ENCODE assay signal across 15 mouse cellular contexts in genomic region chrX:139785764-139786163, GRCm38 (mm10). TPM values are rescaled to one million over a fixed set of nuclear protein-coding genes. Genes with fewer than 3 reads are reported as not detected.
DNase-seq lines count a peak whose midpoint lies in the region; ATAC-seq lines count a peak whose summit lies in the region.
"Had no signal": no experiment of that assay in that cellular context is flagged by ENCODE, and none has a peak within 500 bp of the region (broad histone marks: within the 10 kb centered on the region; RNA-seq: fewer than 3 reads in every experiment).

No protein-coding gene starts in this region.

- 39% methylated on average over 1 of the region's 1 CpGs for WGBS in heart, embryonic 12.5 days

- H3K9me3 ChIP-seq in heart, embryonic 12.5 days (replicated peaks): no peaks in the 10 kb centered on the region
- H3K9me3 ChIP-seq: limb, embryonic 12.5 days had no signal

- no peak overlapping the region for H3K9ac ChIP-seq in heart, embryonic 12.5 days
- H3K9ac ChIP-seq: limb, embryonic 12.5 days had no signal

- no peak; the same call in 1 of the 2 replicates for ATAC-seq in heart, embryonic 12.5 days (ENCODE audit: insufficient number of reproducible peaks, low FRiP score)
- ATAC-seq in common myeloid progenitor, adult 5-6 weeks (replicated peaks; ENCODE audit: low read depth, poor library complexity, severe bottlenecking): peak; percentile 65

- no peak overlapping the region for H3K27ac ChIP-seq in heart, embryonic 12.5 days (ENCODE audit: poor library complexity, severe bottlenecking)
- H3K27ac ChIP-seq: limb, embryonic 12.5 days had no signal

- peaks cover 5% of the 10 kb centered on the region for H3K27me3 ChIP-seq in heart, embryonic 12.5 days (replicated peaks)

- no peaks in the 10 kb centered on the region for H3K36me3 ChIP-seq in heart, embryonic 12.5 days
- H3K36me3 ChIP-seq: limb, embryonic 12.5 days had no signal

- H3K4me2 ChIP-seq in heart, embryonic 12.5 days: no peak overlapping the region
- H3K4me2 ChIP-seq: limb, embryonic 12.5 days had no signal

- no peak overlapping the region for H3K4me3 ChIP-seq in heart, embryonic 12.5 days
- H3K4me3 ChIP-seq: limb, embryonic 12.5 days had no signal

- peak; percentile 2 for DNase-seq in heart, adult 8-10 months (ENCODE audit: low spot score)
- DNase-seq in kidney, postnatal 14 days: peak; percentile 31
- peak; percentile 77 for DNase-seq in lung, postnatal 25 days (ENCODE audit: low spot score)
- no peak for DNase-seq in thymus, postnatal 0 days (ENCODE audit: low spot score)
- DNase-seq in thymus, postnatal 10 days (ENCODE audit: low spot score in 2 of 2): no peak
- no peak for DNase-seq in left cerebral cortex, adult 8-10 months (ENCODE audit: low spot score in 2 of 2)
- DNase-seq: cerebellum, adult 9-10 months; midbrain, embryonic 14.5 days had no signal

- peaks cover 7% of the 10 kb centered on the region for H3K4me1 ChIP-seq in heart, embryonic 12.5 days (replicated peaks)
- H3K4me1 ChIP-seq: limb, embryonic 12.5 days had no signal

RNA-seq across cellular contexts. Expression of gene Ripply1, which starts 3.6 kb away (rescaled TPM):
- not detected for total RNA-seq in heart, adult 8-10 months (2022)
- not detected in 2 replicates for polyA plus RNA-seq in heart, embryonic 12.5 days (2016; fragmentation: Nextera tagmentation; extraction: Ambion mirVana)
- not detected in 2 replicates for total RNA-seq in common myeloid progenitor, adult 5-6 weeks (2017)
- polyA plus RNA-seq in thymus, postnatal 0 days (2015; fragmentation: Nextera tagmentation; extraction: Ambion mirVana): not detected in 2 replicates
- not detected for total RNA-seq in left cerebral cortex, adult 8-10 months (2022)
- total RNA-seq: granulocyte monocyte progenitor cell, adult 5-6 weeks; layer of hippocampus, postnatal 25 days had no signal
- polyA plus RNA-seq: C2C12; limb, embryonic 12.5 days; liver, embryonic 16.5 days; midbrain, embryonic 14.5 days had no signal

RNA-seq across cellular contexts. Expression of gene Cldn2, which starts 14.9 kb away (rescaled TPM):
- not detected for total RNA-seq in heart, adult 8-10 months (2022)
- 0.08 and 0.27 TPM in 2 replicates for polyA plus RNA-seq in heart, embryonic 12.5 days (2016; fragmentation: Nextera tagmentation; extraction: Ambion mirVana)
- not detected in 2 replicates for total RNA-seq in common myeloid progenitor, adult 5-6 weeks (2017)
- 0.53 and 0.71 TPM in 2 replicates for polyA plus RNA-seq in thymus, postnatal 0 days (2015; fragmentation: Nextera tagmentation; extraction: Ambion mirVana)
- total RNA-seq in left cerebral cortex, adult 8-10 months (2022): 1 to 10 TPM in 1 of 4 experiments, under 1 TPM in 3; 0.20 to 2.2 (median 0.34) TPM
- total RNA-seq: granulocyte monocyte progenitor cell, adult 5-6 weeks had no signal
- polyA plus RNA-seq: C2C12; limb, embryonic 12.5 days had no signal

Comparison
In these comparisons a context has a peak if more than half of its experiments do, and no peak if none do; other contexts are left out.
1. DNase-seq: peak in heart, adult 8-10 months (single experiment), kidney, postnatal 14 days (single experiment) and lung, postnatal 25 days (single experiment); none in thymus, postnatal 0 days (single experiment), thymus, postnatal 10 days (0 of 2) and left cerebral cortex, adult 8-10 months (0 of 2).